Mouse (Mus musculus) layer of hippocampus, adult 2 months (tissue): Measurements from ENCODE around the gene Gm29423. TPM values are rescaled to one million over a fixed set of nuclear protein-coding genes. Genes with fewer than 3 reads are reported as not detected.
"Not testable (repeated sequence)": the region's sequence is repeated elsewhere in the genome, so short reads cannot be mapped to it uniquely, and the experiment has no call there.

Source experiments
- DNase-seq, 2 experiments: peaks; one replicate each; pipeline ENCODE4 v3.0.0; 2022; ENCODE audit warnings: low spot score in 2 of 2
- H3K27ac ChIP-seq: fragments of 200-600 bp; 2 replicates; pipeline ENCODE4 v1.8.1; 2022
- H3K4me3 ChIP-seq: fragments of 200-600 bp; 2 replicates; pipeline ENCODE4 v1.8.1; 2022; ENCODE audit warnings: mild to moderate bottlenecking
- long read RNA-seq, 2 experiments: library from polyadenylated mRNA; stranded (forward); transcript quantifications; one replicate each; pipeline ENCODE4 v2.0.0; 2021; ENCODE audit warnings: borderline mapping rate in 2 of 2
- total RNA-seq, 2 experiments: library from RNA; stranded (reverse); gene quantifications; 2 replicates each; pipeline ENCODE4 v1.2.3; 2021

The Gm29423 gene
- total RNA-seq = not detected
- long read RNA-seq, experiment 1 = 0 reads
- long read RNA-seq, experiment 2 = 0 reads

DNA sequence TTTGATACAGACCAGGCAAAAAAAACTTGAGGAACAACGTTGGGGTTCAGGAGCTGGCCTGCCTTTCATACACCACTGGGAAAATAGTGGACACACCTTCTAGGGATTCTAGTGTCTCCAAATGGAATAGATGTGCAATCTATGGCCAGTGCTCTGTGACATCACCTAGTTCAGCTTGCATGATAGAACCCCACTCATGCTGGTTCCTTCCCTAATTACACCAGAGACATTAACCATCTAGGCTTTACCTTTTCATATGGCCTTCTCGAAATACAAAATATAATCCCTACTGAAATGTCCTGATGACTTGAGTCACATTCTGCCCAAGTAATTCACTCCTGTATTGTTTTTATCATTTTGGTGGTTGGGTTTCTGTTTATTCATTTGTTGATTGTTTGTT is at the start of gene Gm29423, which contains the start of gene Gm29644:
Gene Gm29423 (minus strand): TSS at position 101 of the 400 bp plus-strand sequence.
Gene Gm29644 (minus strand): TSS at position 157 of the 400 bp plus-strand sequence.
- not testable (repeated sequence) for H3K27ac ChIP-seq, DNase-seq, H3K4me3 ChIP-seq

DNA sequence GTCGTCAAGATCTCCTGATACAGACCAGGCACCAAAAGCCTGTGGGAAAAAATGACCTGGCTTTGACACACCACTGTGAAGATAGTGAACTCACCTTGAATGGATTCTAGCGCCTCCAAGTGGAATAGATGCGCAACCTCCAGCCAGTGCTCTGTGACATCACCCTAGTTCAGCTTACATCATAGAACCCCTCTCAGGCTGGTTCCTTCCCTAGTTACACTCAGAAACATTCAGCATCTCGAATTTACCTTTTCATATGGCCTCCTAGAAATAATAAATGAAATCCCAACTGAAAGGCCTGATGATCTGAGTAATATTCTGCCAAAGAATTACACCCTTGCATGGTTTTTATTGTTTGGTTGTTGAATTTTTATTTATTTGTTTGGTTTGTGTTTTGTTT is 29.5 kb downstream of the Gm29423 start, which contains the start of gene Gm21118:
Gene Gm21118 (minus strand): TSS at position 101 of the 400 bp plus-strand sequence.
- not testable (repeated sequence) for H3K4me3 ChIP-seq, DNase-seq, H3K27ac ChIP-seq

Other genes with a start within 250 kb of the Gm29423 start
- gene Gm21118, start 29.6 kb downstream of the Gm29423 start, total RNA-seq = not detected
- not detected for gene Gm29644, start 56 bp upstream of the Gm29423 start, total RNA-seq
- gene Gm20888, start 138.6 kb upstream of the Gm29423 start, total RNA-seq = not detected